Mouse (Mus musculus) kidney, postnatal 10 days (tissue): Measurements from ENCODE around the gene Ankrd33.

Experiments used
- DNase-seq: peaks from one replicate; pipeline ENCODE4 v3.0.0; 2021; ENCODE audit warnings: mixed read lengths

Ankrd33 gene

GRCm38 (mm10) chr15:101125561-101125960 is 10.0 kb downstream of the Ankrd33 start:
- DNase-seq, result no peak

- DNase-seq, result peak; percentile 78
These were observed 11.5 kb downstream of the Ankrd33 start for GRCm38 (mm10) chr15:101126876-101127544.

GRCm38 (mm10) chr15:101128181-101129089 is 12.9 kb downstream of the Ankrd33 start, which contains the start of gene Acvrl1:
Acvrl1 (plus strand) TSS chr15:101128522.
- DNase-seq, result peak; percentile 84

- no peak for DNase-seq
These were observed 13.9 kb downstream of the Ankrd33 start for GRCm38 (mm10) chr15:101129412-101129811.

GRCm38 (mm10) chr15:101131498-101131897 is 15.9 kb downstream of the Ankrd33 start:
- DNase-seq, result no peak

GRCm38 (mm10) chr15:101132041-101132440 is 16.5 kb downstream of the Ankrd33 start:
- DNase-seq, result no peak

GRCm38 (mm10) chr15:101132761-101133160 is 17.2 kb downstream of the Ankrd33 start:
- DNase-seq, result no peak

GRCm38 (mm10) chr15:101133993-101134704 is 18.6 kb downstream of the Ankrd33 start:
- peak; percentile 70 for DNase-seq

GRCm38 (mm10) chr15:101135405-101135804 is 19.9 kb downstream of the Ankrd33 start:
- no peak for DNase-seq

GRCm38 (mm10) chr15:101137455-101137854 is 21.9 kb downstream of the Ankrd33 start:
- DNase-seq, result no peak

GRCm38 (mm10) chr15:101138675-101139074 is 23.1 kb downstream of the Ankrd33 start:
- DNase-seq, result no peak

- DNase-seq, result peak; percentile 59
These were observed 24.3 kb downstream of the Ankrd33 start for GRCm38 (mm10) chr15:101139885-101140284.

- DNase-seq, result no peak
These were observed 25.0 kb downstream of the Ankrd33 start for GRCm38 (mm10) chr15:101140587-101140986.

- peak; percentile 85 for DNase-seq
These were observed 25.5 kb downstream of the Ankrd33 start for GRCm38 (mm10) chr15:101141061-101141541.

- DNase-seq, result no peak
These were observed 27.1 kb downstream of the Ankrd33 start for GRCm38 (mm10) chr15:101142672-101143071.

GRCm38 (mm10) chr15:101143494-101143893 is 27.9 kb downstream of the Ankrd33 start:
- DNase-seq, result peak; percentile 70

GRCm38 (mm10) chr15:101144176-101144575 is 28.6 kb downstream of the Ankrd33 start:
- peak; percentile 64 for DNase-seq

- peak; percentile 60 for DNase-seq
These were observed 29.2 kb downstream of the Ankrd33 start for GRCm38 (mm10) chr15:101144779-101145178.

- peak; percentile 98 for DNase-seq
These were observed 30.0 kb downstream of the Ankrd33 start for GRCm38 (mm10) chr15:101145424-101146099.

GRCm38 (mm10) chr15:101146100-101146965 is 30.8 kb downstream of the Ankrd33 start:
- DNase-seq, result no peak
